ENCODE assay signal across 31 mouse cellular contexts in the genomic region with DNA sequence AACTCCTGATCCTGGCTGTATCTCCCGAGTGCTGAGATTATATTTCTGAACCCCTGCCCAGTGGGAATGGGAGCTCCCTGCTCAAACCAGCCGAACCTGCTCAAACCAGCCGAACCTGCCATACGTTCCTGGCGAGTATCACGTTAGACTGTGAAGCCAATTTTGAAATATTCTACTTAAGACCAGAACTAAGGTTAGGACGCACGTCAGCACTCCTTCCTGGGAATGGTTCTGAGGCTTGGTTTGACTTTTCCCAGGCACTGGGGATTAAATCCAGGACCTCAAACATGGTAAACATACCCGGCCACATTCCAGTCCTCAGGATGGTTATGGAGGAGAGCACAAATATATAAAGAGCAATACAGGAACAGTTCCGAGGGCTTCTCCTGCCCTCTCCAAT. TPM values are rescaled to one million over a fixed set of nuclear protein-coding genes. Genes with fewer than 3 reads are reported as not detected.
A peak's percentile ranks its signal among the peaks of the same experiment; 100 is the strongest.
DNase-seq lines count a peak whose midpoint lies in the region; ATAC-seq and TF ChIP-seq lines count a peak whose summit lies in the region.
"Had no signal": no experiment of that assay in that cellular context is flagged by ENCODE, and none has a peak within 500 bp of the region (broad histone marks: within the 10 kb centered on the region; RNA-seq: fewer than 3 reads in every experiment).

No protein-coding gene starts in this region.

- no peak for TF ChIP-seq CTCF in lung, adult 2 months (IDR thresholded peaks at IDR 0.05; ENCODE audit: insufficient read depth, low read length)
- TF ChIP-seq CTCF in lung, postnatal 0 days (IDR thresholded peaks at IDR 0.05), result no peak
- no peak for TF ChIP-seq CTCF in stomach, postnatal 0 days (IDR thresholded peaks at IDR 0.05; ENCODE audit: low read depth)

- H3K36me3 ChIP-seq in lung, embryonic 15.5 days, result peaks cover 15% of the 10 kb centered on the region
- H3K36me3 ChIP-seq in lung, postnatal 0 days (ENCODE audit: insufficient read depth, low read length), result peaks cover 10% of the 10 kb centered on the region; the same call in 1 of the 2 replicates
- H3K36me3 ChIP-seq in stomach, postnatal 0 days (ENCODE audit: control insufficient read depth, insufficient read depth, low read length), result no peaks in the 10 kb centered on the region
- H3K36me3 ChIP-seq in hindbrain, embryonic 10.5 days, result peaks cover 33% of the 10 kb centered on the region
- H3K36me3 ChIP-seq: stomach, embryonic 15.5 days had no signal

- H3K4me1 ChIP-seq in lung, embryonic 15.5 days, result no peaks in the 10 kb centered on the region
- no peaks in the 10 kb centered on the region; the same call in 1 of the 2 replicates for H3K4me1 ChIP-seq in lung, adult 2 months (ENCODE audit: control insufficient read depth, insufficient read depth, low read length)
- H3K4me1 ChIP-seq in lung, postnatal 0 days (ENCODE audit: insufficient read depth, low read depth, low read length), result 0 out of 2 replicates have a peak, but pooled peaks cover 5% of the 10 kb centered on the region
- H3K4me1 ChIP-seq in stomach, postnatal 0 days (replicated peaks; ENCODE audit: control insufficient read depth, insufficient read depth), result no peaks in the 10 kb centered on the region
- no peaks in the 10 kb centered on the region for H3K4me1 ChIP-seq in hindbrain, embryonic 10.5 days (replicated peaks)
- H3K4me1 ChIP-seq: forebrain, embryonic 12.5 days; hindbrain, embryonic 15.5 days; stomach, embryonic 15.5 days had no signal

- H3K27me3 ChIP-seq in lung, embryonic 15.5 days, result no peaks in the 10 kb centered on the region
- no peaks in the 10 kb centered on the region for H3K27me3 ChIP-seq in lung, postnatal 0 days (replicated peaks; ENCODE audit: insufficient read depth, low read length)
- H3K27me3 ChIP-seq in stomach, postnatal 0 days (ENCODE audit: control insufficient read depth, insufficient read depth, low read length), result no peaks in the 10 kb centered on the region
- no peaks in the 10 kb centered on the region for H3K27me3 ChIP-seq in hindbrain, embryonic 10.5 days (ENCODE audit: insufficient read depth, poor library complexity, severe bottlenecking)
- H3K27me3 ChIP-seq: embryonic facial prominence, embryonic 13.5 days; forebrain, embryonic 12.5 days; heart, embryonic 13.5 days; hindbrain, embryonic 15.5 days; liver, embryonic 15.5 days; stomach, embryonic 15.5 days had no signal

- TF ChIP-seq EP300 in lung, postnatal 0 days (IDR thresholded peaks at IDR 0.05), result peak; percentile 63
- peak; percentile 78 for TF ChIP-seq EP300 in stomach, postnatal 0 days (optimal IDR thresholded peaks at IDR 0.05)

- H3K4me2 ChIP-seq in lung, embryonic 15.5 days, result no peak overlapping the region
- H3K4me2 ChIP-seq in lung, postnatal 0 days (replicated peaks; ENCODE audit: low read depth, low read length), result no peak overlapping the region
- H3K4me2 ChIP-seq in stomach, postnatal 0 days (replicated peaks; ENCODE audit: low read depth), result no peak overlapping the region
- H3K4me2 ChIP-seq: embryonic facial prominence, embryonic 13.5 days; forebrain, embryonic 12.5 days; heart, embryonic 13.5 days; hindbrain, embryonic 15.5 days; liver, embryonic 15.5 days; stomach, embryonic 15.5 days had no signal

- H3K4me3 ChIP-seq in lung, embryonic 15.5 days, result no peak overlapping the region
- H3K4me3 ChIP-seq in lung, adult 2 months (replicated peaks; ENCODE audit: extremely low read depth, low read depth, low read length), result no peak overlapping the region
- H3K4me3 ChIP-seq in lung, postnatal 0 days (ENCODE audit: low read depth, low read length), result no peak overlapping the region
- no peak overlapping the region for H3K4me3 ChIP-seq in stomach, postnatal 0 days (ENCODE audit: low read depth, low read length)
- H3K4me3 ChIP-seq in hindbrain, embryonic 10.5 days, result no peak overlapping the region
- H3K4me3 ChIP-seq: embryonic facial prominence, embryonic 13.5 days; erythroblast, embryonic 14.5 days; forebrain, embryonic 12.5 days; heart, embryonic 13.5 days; hindbrain, embryonic 15.5 days; liver, embryonic 15.5 days; stomach, embryonic 15.5 days had no signal

- WGBS in lung, embryonic 15.5 days, result 56% methylated on average over 10 of the region's 10 CpGs
- WGBS in lung, adult 2 months, result 70% methylated on average over 10 of the region's 10 CpGs
- WGBS in lung, postnatal 0 days, result 55% methylated on average over 10 of the region's 10 CpGs
- WGBS in stomach, postnatal 0 days, result 49% methylated on average over 10 of the region's 10 CpGs
- WGBS in hindbrain, embryonic 10.5 days, result 92% methylated on average over 10 of the region's 10 CpGs

- no peak for DNase-seq in lung, adult 2 months
- DNase-seq in gonadal fat pad, adult 2 months (ENCODE audit: low read depth), result peak; percentile 83
- peak; percentile 69 for DNase-seq in lung, postnatal 0 days (ENCODE audit: low spot score)
- DNase-seq in stomach, postnatal 0 days (ENCODE audit: low spot score), result no peak
- DNase-seq in left cerebral cortex, adult 11 months (ENCODE audit: low spot score), result no peak
- DNase-seq in hindbrain, embryonic 10.5 days (ENCODE audit: low spot score), result no peak
- DNase-seq: adrenal gland, adult 2 months; B cell, adult 2 months; cerebellum, adult 8-10 months; cerebellum, postnatal 36 days; forebrain, postnatal 0 days; heart, postnatal 10 days; kidney, adult 8-10 months; kidney, postnatal 10 days; layer of hippocampus, postnatal 36 days; midbrain, embryonic 14.5 days; retina, postnatal 1 day; right cerebral cortex, postnatal 14 days; thymus, postnatal 14 days had no signal

- peak; percentile 52; the same call in 1 of the 2 replicates for ATAC-seq in lung, embryonic 15.5 days (ENCODE audit: borderline replicate concordance, extremely low read depth, low FRiP score, low TSS enrichment)
- ATAC-seq in lung, postnatal 0 days, result peak; percentile 86
- no peak for ATAC-seq in stomach, postnatal 0 days (ENCODE audit: low FRiP score, low TSS enrichment)
- ATAC-seq: activated CD4-positive, CD25-positive, alpha-beta regulatory T cell, adult 4 months; forebrain, postnatal 0 days; inflammation-experienced regulatory T-cells, adult 6 months had no signal

- H3K27ac ChIP-seq in lung, embryonic 15.5 days, result 0 out of 2 replicates have a peak overlapping the region, but pooled peaks have one; percentile 1
- 0 out of 2 replicates have a peak overlapping the region, but pooled peaks have one; percentile 20 for H3K27ac ChIP-seq in lung, postnatal 0 days (ENCODE audit: low read length)
- H3K27ac ChIP-seq in stomach, postnatal 0 days (replicated peaks), result 0 out of 2 replicates have a peak overlapping the region, but pooled peaks have one; percentile 45
- H3K27ac ChIP-seq in hindbrain, embryonic 10.5 days, result no peak overlapping the region
- H3K27ac ChIP-seq: embryonic facial prominence, embryonic 13.5 days; forebrain, embryonic 12.5 days; heart, embryonic 13.5 days; hindbrain, embryonic 15.5 days; liver, embryonic 15.5 days; stomach, embryonic 15.5 days had no signal

- TF ChIP-seq POLR2A in lung, adult 2 months (IDR thresholded peaks at IDR 0.05; ENCODE audit: borderline replicate concordance, extremely low read depth, low read depth, low read length), result no peak

- H3K9me3 ChIP-seq in lung, embryonic 15.5 days, result no peaks in the 10 kb centered on the region
- no peaks in the 10 kb centered on the region for H3K9me3 ChIP-seq in lung, postnatal 0 days (ENCODE audit: low read length)
- H3K9me3 ChIP-seq in stomach, postnatal 0 days (ENCODE audit: control insufficient read depth, low read length), result no peaks in the 10 kb centered on the region
- no peaks in the 10 kb centered on the region for H3K9me3 ChIP-seq in hindbrain, embryonic 10.5 days
- H3K9me3 ChIP-seq: embryonic facial prominence, embryonic 13.5 days; forebrain, embryonic 12.5 days; heart, embryonic 13.5 days; hindbrain, embryonic 15.5 days; liver, embryonic 15.5 days; stomach, embryonic 15.5 days had no signal

- H3K9ac ChIP-seq in lung, embryonic 15.5 days, result no peak overlapping the region
- H3K9ac ChIP-seq in lung, postnatal 0 days (replicated peaks; ENCODE audit: low read depth), result no peak overlapping the region
- H3K9ac ChIP-seq in stomach, postnatal 0 days (ENCODE audit: low read length), result no peak overlapping the region
- H3K9ac ChIP-seq: embryonic facial prominence, embryonic 13.5 days; forebrain, embryonic 12.5 days; forebrain, postnatal 0 days; heart, embryonic 13.5 days; hindbrain, embryonic 15.5 days; liver, embryonic 15.5 days; stomach, embryonic 15.5 days had no signal

RNA-seq across cellular contexts. Expression of gene Gm10273, which starts 17.5 kb away (rescaled TPM):
- polyA plus RNA-seq in lung, embryonic 15.5 days (2015; fragmentation: Nextera tagmentation; extraction: Ambion mirVana), result 1.8 and 5.7 TPM in 2 replicates
- polyA plus RNA-seq in lung, adult 2 months (2012; rRNA removed), result 2.3 TPM in 2 replicates
- polyA plus RNA-seq in gonadal fat pad, adult 2 months (2012; rRNA removed), result 15.0 and 15.5 TPM in 2 replicates
- polyA plus RNA-seq in lung, postnatal 0 days (2015; fragmentation: Nextera tagmentation; extraction: Ambion mirVana), result 4.4 and 12.7 TPM in 2 replicates
- polyA plus RNA-seq in stomach, postnatal 0 days (2015; fragmentation: Nextera tagmentation; extraction: Ambion mirVana), result 1.4 and 3.6 TPM in 2 replicates
- 2.4 and 9.9 TPM in 2 replicates for polyA plus RNA-seq in hindbrain, embryonic 10.5 days (2016; fragmentation: Nextera tagmentation; extraction: Ambion mirVana)
- polyA plus RNA-seq: heart, embryonic 13.5 days had no signal

RNA-seq across cellular contexts. Expression of gene Pla2g12b, which starts 25.6 kb away (rescaled TPM):
- polyA plus RNA-seq in lung, embryonic 15.5 days (2015; fragmentation: Nextera tagmentation; extraction: Ambion mirVana), result 0.14 and 0.60 TPM in 2 replicates
- polyA plus RNA-seq in lung, adult 2 months (2012; rRNA removed), result 0.41 TPM in 1 of 2 replicates, not detected in the other
- 0.14 and 0.37 TPM in 2 replicates for polyA plus RNA-seq in gonadal fat pad, adult 2 months (2012; rRNA removed)
- 0.12 and 0.43 TPM in 2 replicates for polyA plus RNA-seq in lung, postnatal 0 days (2015; fragmentation: Nextera tagmentation; extraction: Ambion mirVana)
- polyA plus RNA-seq in stomach, postnatal 0 days (2015; fragmentation: Nextera tagmentation; extraction: Ambion mirVana), result 34.6 and 38.5 TPM in 2 replicates
- polyA plus RNA-seq in hindbrain, embryonic 10.5 days (2016; fragmentation: Nextera tagmentation; extraction: Ambion mirVana), result not detected in 2 replicates
- polyA plus RNA-seq: activated CD4-positive, CD25-positive, alpha-beta regulatory T cell, adult 4 months; adrenal gland, adult 2 months; embryonic facial prominence, embryonic 13.5 days; erythroblast, embryonic 14.5 days; forebrain, embryonic 12.5 days; forebrain, postnatal 0 days; hindbrain, embryonic 15.5 days; inflammation-experienced regulatory T-cells, adult 6 months; limb, embryonic 11.5 days; midbrain, embryonic 14.5 days; neural tube, embryonic 14.5 days had no signal

RNA-seq across cellular contexts. Expression of gene P4ha1, which starts 54.8 kb away (rescaled TPM):
- polyA plus RNA-seq in lung, embryonic 15.5 days (2015; fragmentation: Nextera tagmentation; extraction: Ambion mirVana), result 71.3 and 72.0 TPM in 2 replicates
- 17.4 and 21.9 TPM in 2 replicates for polyA plus RNA-seq in lung, adult 2 months (2012; rRNA removed)
- 9.5 and 9.6 TPM in 2 replicates for polyA plus RNA-seq in gonadal fat pad, adult 2 months (2012; rRNA removed)
- polyA plus RNA-seq in lung, postnatal 0 days (2015; fragmentation: Nextera tagmentation; extraction: Ambion mirVana), result 40.6 and 40.7 TPM in 2 replicates
- 13.9 and 17.9 TPM in 2 replicates for polyA plus RNA-seq in stomach, postnatal 0 days (2015; fragmentation: Nextera tagmentation; extraction: Ambion mirVana)
- 37.2 and 53.0 TPM in 2 replicates for polyA plus RNA-seq in hindbrain, embryonic 10.5 days (2016; fragmentation: Nextera tagmentation; extraction: Ambion mirVana)

Comparison
In these comparisons a context has a peak if more than half of its experiments do, and no peak if none do; other contexts are left out.
1. DNase-seq: peak in gonadal fat pad, adult 2 months (single experiment) and lung, postnatal 0 days (single experiment); none in lung, adult 2 months (single experiment), stomach, postnatal 0 days (single experiment), left cerebral cortex, adult 11 months (single experiment) and hindbrain, embryonic 10.5 days (single experiment).
2. RNA of gene Pla2g12b, which starts 25.6 kb away (polyA plus RNA-seq): 34.6 to 38.5 TPM in stomach, postnatal 0 days; 0.12 to 0.43 TPM in lung, postnatal 0 days, 0.41 TPM in lung, adult 2 months, 0.14 to 0.60 TPM in lung, embryonic 15.5 days, 0.14 to 0.37 TPM in gonadal fat pad, adult 2 months and not detected in hindbrain, embryonic 10.5 days; every median in the first group is over 10 times any median in the second.